Mouse (Mus musculus) stomach, postnatal 0 days (tissue): ENCODE results near the gene Nubp2.

ENCODE experiments used
- CTCF ChIP-seq: IDR thresholded peaks from 2 replicates; pipeline ENCODE4 v1.5.1; 2016; ENCODE audit warnings: antibody characterized with exemption, low read depth, mild to moderate bottlenecking, moderate library complexity
- EP300 ChIP-seq: optimal IDR thresholded peaks from 2 replicates; pipeline ENCODE3; 2016; ENCODE audit warnings: antibody characterized with exemption

GRCm38 (mm10) chr17:24893276-24893675, 7.1 kb upstream of the Nubp2 start:
- no peak for TF ChIP-seq CTCF
- no peak for TF ChIP-seq EP300
